Mouse (Mus musculus) hindbrain, postnatal 0 days (tissue): ENCODE measurements around the gene Chd4. TPM values are rescaled to one million over a fixed set of nuclear protein-coding genes. Genes with fewer than 3 reads are reported as not detected.

ENCODE experiments used
- ATAC-seq: fragments of 200-750 bp; cut with Nextera tagmentation; 2 replicates; pipeline ENCODE4 v1.8.0; 2017; ENCODE audit warnings: mild to moderate bottlenecking, moderate TSS enrichment, moderate library complexity
- DNase-seq: peaks from one replicate; pipeline ENCODE4 v3.0.0-alpha.2; 2015; ENCODE audit warnings: low spot score
- H3K27ac ChIP-seq: fragments of 300-500 bp; sonication (generic); 2 replicates; pipeline ENCODE4 v1.5.1; 2014; ENCODE audit warnings: mild to moderate bottlenecking
- H3K27me3 ChIP-seq: fragments of 300-500 bp; sonication (generic); 2 replicates; pipeline ENCODE4 v1.6.1; 2014; ENCODE audit warnings: low read length, mixed read lengths; ENCODE audit not compliant: insufficient read depth
- H3K36me3 ChIP-seq: fragments of 300-500 bp; sonication (generic); 2 replicates; pipeline ENCODE4 v1.6.1; 2014; ENCODE audit warnings: low read length, mixed read lengths; ENCODE audit not compliant: insufficient read depth
- H3K4me1 ChIP-seq: fragments of 300-500 bp; sonication (generic); 2 replicates; pipeline ENCODE4 v1.6.1; 2014; ENCODE audit warnings: antibody characterized with exemption, low read length, mixed read lengths; ENCODE audit not compliant: insufficient read depth
- H3K4me2 ChIP-seq: fragments of 300-500 bp; sonication (generic); 2 replicates; pipeline ENCODE4 v1.6.1; 2014; ENCODE audit warnings: low read depth, mild to moderate bottlenecking, low read length, moderate library complexity, mixed read lengths
- H3K4me3 ChIP-seq: fragments of 300-500 bp; sonication (generic); 2 replicates; pipeline ENCODE4 v1.5.1; 2014; ENCODE audit warnings: low read length
- H3K9ac ChIP-seq: fragments of 300-500 bp; sonication (generic); replicated peaks from 2 replicates; pipeline ENCODE4 v1.6.1; 2014; ENCODE audit warnings: mild to moderate bottlenecking, low read length, moderate library complexity, mixed read lengths
- H3K9me3 ChIP-seq: fragments of 300-500 bp; sonication (generic); 2 replicates; pipeline ENCODE4 v1.6.1; 2016; ENCODE audit warnings: low read length, mixed read lengths
- CTCF ChIP-seq: IDR thresholded peaks from 2 replicates; pipeline ENCODE4 v1.5.1; 2016; ENCODE audit warnings: antibody characterized with exemption, control low read depth, low read depth
- WGBS: fragments of 180-500 bp; shearing (Covaris S2); extraction: QIAGEN DNeasy Blood & Tissue Kit; methylation state at CpG from one replicate; pipeline ENCODE4 v1.1.7; 2014; 5-methylcytosine and 5-hydroxymethylcytosine counted together
- microRNA-seq, 2 experiments: library from miRNA; unstranded; fragments of <30 nt; microRNA quantifications; one replicate each; pipeline ENCODE4; 2016
- polyA plus RNA-seq: library from polyadenylated mRNA; unstranded; fragments of >200 nt; fragmentation: Nextera tagmentation; extraction: Ambion mirVana; gene quantifications from 2 replicates; pipeline ENCODE4 v1.2.1, GENCODE M21; 2015
- total RNA-seq: library from RNA; depleted of rRNA; stranded (reverse); fragments of >200 nt; gene quantifications from 2 replicates; pipeline ENCODE4 v1.2.3, GENCODE M21; 2014; rRNA removed

Chd4 gene
- total and polyA plus RNA-seq, 2 experiments from 2014 or later, result 94.7 to 106 TPM

DNA sequence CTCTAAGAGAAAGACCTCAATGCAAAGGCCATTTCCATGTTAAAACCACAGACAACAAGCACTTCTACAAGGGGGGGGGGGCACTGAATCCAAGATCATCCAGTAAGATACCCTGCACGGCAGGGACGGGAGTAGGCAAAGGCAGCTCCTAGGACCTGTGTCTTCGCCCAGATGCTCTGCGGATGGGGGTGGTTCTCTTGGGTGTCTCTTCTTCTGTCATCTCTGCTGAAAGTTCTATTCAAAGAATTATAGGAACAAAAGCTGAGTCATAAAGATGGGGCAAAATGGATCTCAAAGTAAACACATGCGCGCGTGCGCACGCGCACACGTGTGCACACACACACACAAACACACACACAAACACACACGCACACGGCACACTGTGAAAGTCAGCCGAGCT lies 72.3 kb downstream of the Chd4 start:
- ATAC-seq (no peak), DNase-seq (no peak)
- H3K36me3 ChIP-seq, result peaks cover 47% of the 10 kb centered on the region

DNA sequence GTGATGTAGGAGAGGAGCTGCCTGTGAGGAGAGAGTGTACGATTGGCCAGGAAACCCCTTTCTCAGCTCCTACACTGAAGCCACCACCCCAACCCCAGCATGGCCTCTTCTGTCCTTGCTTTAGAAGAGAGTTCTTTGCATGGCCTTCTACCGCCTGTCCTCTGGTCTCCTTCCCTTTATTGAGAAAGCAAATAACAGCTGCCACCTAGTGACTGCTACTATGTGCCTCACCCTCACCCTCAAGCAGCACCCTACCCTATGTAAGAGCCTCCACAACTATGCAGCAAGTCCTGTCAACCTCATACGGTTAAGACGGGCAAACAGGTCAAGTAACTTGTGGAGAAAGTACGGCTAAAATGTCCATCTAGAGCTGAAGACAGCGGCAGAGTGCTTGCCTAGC lies 74.4 kb downstream of the Chd4 start:
- Histone ChIP-seq H3K4me1 (peaks cover 16% of the 10 kb centered on the region; the same call in 1 of the 2 replicates), H3K27me3 (no peaks in the 10 kb centered on the region), H3K9ac (no peak overlapping the region), H3K4me3 (no peak overlapping the region), H3K27ac (no peak overlapping the region), H3K4me2 (no peak overlapping the region), H3K9me3 (no peaks in the 10 kb centered on the region), H3K36me3 (peaks cover 65% of the 10 kb centered on the region)
- DNase-seq, result no peak
- 82% methylated on average over 6 of the region's 6 CpGs for WGBS
- peak; percentile 16; the same call in 1 of the 2 replicates for TF ChIP-seq CTCF
- ATAC-seq, result no peak

More for the DNA sequence above, 72.3 kb downstream of the Chd4 start:
- no peaks in the 10 kb centered on the region for H3K27me3 ChIP-seq
- peak overlapping the region; percentile 90; the same call in 1 of the 2 replicates for H3K27ac ChIP-seq
- peaks cover 23% of the 10 kb centered on the region; the same call in 1 of the 2 replicates for H3K4me1 ChIP-seq
- H3K4me3 ChIP-seq, result no peak overlapping the region
- no peak overlapping the region for H3K9ac ChIP-seq
- no peak overlapping the region for H3K4me2 ChIP-seq
- TF ChIP-seq CTCF, result no peak
- H3K9me3 ChIP-seq, result no peaks in the 10 kb centered on the region
- 90% methylated on average over 14 of the region's 14 CpGs for WGBS

DNA sequence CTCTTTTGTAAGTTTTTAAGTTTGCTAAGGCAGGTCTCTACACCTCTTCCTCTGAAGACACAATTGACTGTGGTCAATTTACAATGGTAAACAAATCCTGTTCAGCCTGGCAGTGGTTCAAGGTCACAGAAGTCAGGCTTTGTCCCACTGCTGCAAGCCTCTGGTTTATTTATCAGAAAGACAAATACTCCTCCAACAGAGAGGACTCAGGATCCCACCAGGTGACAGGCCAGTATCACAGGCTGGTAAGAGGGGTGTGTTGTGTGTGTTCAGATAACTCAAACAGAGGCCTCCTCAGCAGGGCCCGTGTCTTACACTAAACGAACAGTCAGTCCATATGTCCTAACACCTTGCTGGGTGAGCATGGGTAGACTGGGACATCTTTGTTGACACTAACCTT lies 76.7 kb downstream of the Chd4 start:
- ATAC-seq, result no peak
- H3K36me3 ChIP-seq, result peaks cover 85% of the 10 kb centered on the region
- 0 out of 2 replicates have a peak, but pooled peaks cover 2% of the 10 kb centered on the region for H3K4me1 ChIP-seq
- WGBS, result 74% methylated on average over 2 of the region's 2 CpGs
- no peak overlapping the region for H3K27ac ChIP-seq
- no peaks in the 10 kb centered on the region for H3K9me3 ChIP-seq
- H3K4me2 ChIP-seq, result no peak overlapping the region
- H3K4me3 ChIP-seq, result no peak overlapping the region
- DNase-seq, result no peak
- TF ChIP-seq CTCF, result no peak
- H3K9ac ChIP-seq, result no peak overlapping the region
- H3K27me3 ChIP-seq, result no peaks in the 10 kb centered on the region

DNA sequence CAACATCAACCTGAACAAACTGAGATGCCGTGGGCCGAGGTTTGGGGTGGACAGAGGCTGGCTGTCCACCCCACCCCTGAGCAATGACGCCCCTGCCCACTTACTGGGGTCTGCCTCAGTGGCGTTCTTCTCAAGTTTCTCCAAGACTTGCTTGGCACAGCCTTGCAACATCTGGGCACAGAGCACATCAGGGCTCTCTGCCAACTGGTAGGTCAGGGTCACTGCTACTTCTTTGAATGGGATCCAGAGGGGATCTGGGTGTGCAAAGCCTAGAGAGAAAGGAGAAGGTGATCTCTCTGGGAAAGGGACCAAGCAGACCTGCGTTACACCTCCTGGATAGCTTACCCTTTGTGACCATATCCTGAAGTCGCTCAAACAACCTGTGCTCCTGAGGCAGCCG lies 77.5 kb downstream of the Chd4 start:
- DNase-seq (no peak), ATAC-seq (no peak)
- 90% methylated on average over 7 of the region's 7 CpGs for WGBS
- H3K4me2 ChIP-seq, result no peak overlapping the region
- H3K4me1 ChIP-seq, result no peaks in the 10 kb centered on the region
- H3K27me3 ChIP-seq, result no peaks in the 10 kb centered on the region
- TF ChIP-seq CTCF, result no peak
- H3K9ac ChIP-seq, result no peak overlapping the region
- peaks cover 88% of the 10 kb centered on the region for H3K36me3 ChIP-seq
- no peak overlapping the region for H3K27ac ChIP-seq
- no peaks in the 10 kb centered on the region for H3K9me3 ChIP-seq
- H3K4me3 ChIP-seq, result no peak overlapping the region

DNA sequence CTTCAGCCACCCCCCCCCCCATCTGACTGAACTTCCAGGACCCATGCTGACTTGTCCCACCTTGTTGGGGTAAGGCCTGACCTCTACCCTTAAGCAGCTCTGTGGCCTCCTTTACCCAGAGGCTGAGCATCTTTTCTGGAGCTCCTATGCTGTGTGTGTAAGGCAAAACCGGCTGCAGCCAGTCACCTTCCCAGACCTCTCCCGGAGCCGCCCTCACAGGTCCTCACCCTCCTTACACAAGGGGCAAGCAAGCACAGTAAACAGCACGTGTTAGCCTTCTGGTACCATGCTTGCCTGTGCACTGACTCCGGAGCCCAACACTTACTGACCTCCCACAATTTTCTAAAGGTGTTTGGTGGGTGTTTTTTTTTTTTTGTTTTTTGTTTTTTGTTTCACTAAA lies 79.7 kb downstream of the Chd4 start:
- DNase-seq, result no peak
- TF ChIP-seq CTCF, result no peak
- no peak overlapping the region for H3K9ac ChIP-seq
- H3K27ac ChIP-seq, result no peak overlapping the region
- H3K4me2 ChIP-seq, result no peak overlapping the region
- no peak for ATAC-seq
- no peaks in the 10 kb centered on the region for H3K9me3 ChIP-seq
- H3K36me3 ChIP-seq, result peaks cover 83% of the 10 kb centered on the region
- H3K4me1 ChIP-seq, result no peaks in the 10 kb centered on the region
- no peaks in the 10 kb centered on the region for H3K27me3 ChIP-seq
- WGBS, result 96% methylated on average over 5 of the region's 5 CpGs
- no peak overlapping the region for H3K4me3 ChIP-seq

DNA sequence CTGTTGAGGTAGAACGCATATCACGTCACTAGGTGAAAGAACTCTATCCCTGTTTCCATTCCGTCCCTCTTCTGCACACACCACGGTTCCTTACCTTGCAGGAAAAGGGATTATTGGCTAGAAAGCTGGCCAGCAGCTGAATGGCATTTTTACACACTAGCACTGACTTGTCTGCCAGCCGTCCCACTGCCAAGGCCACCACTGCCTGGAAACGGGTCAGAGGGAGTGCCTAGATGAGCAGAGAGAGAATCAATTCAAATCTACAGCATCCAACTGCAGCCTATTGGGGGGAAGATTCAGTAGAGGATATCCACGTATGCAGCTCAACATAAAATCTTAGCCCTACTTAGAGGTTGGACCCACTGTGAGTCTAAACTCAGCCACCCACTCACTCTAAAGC lies 83.8 kb downstream of the Chd4 start:
- no peak for DNase-seq
- H3K27ac ChIP-seq, result no peak overlapping the region
- H3K9me3 ChIP-seq, result no peaks in the 10 kb centered on the region
- no peaks in the 10 kb centered on the region for H3K4me1 ChIP-seq
- no peak overlapping the region for H3K4me3 ChIP-seq
- no peaks in the 10 kb centered on the region for H3K27me3 ChIP-seq
- no peak overlapping the region for H3K9ac ChIP-seq
- WGBS, result 87% methylated on average over 7 of the region's 7 CpGs
- no peak for ATAC-seq
- no peak for TF ChIP-seq CTCF
- H3K4me2 ChIP-seq, result no peak overlapping the region
- H3K36me3 ChIP-seq, result peaks cover 72% of the 10 kb centered on the region

Small RNA genes within 50 kb of the gene (microRNA-seq; reads per million reads assigned to microRNA genes)
- gene Mir7045, result 0 reads per million in 2 experiments

Other genes with a start within 250 kb of the Chd4 start
- 71.3 and 79.5 TPM in 2 replicates for gene P3h3, start 238.2 kb upstream of the Chd4 start, total RNA-seq
- gene P3h3, start 238.2 kb upstream of the Chd4 start, polyA plus RNA-seq, result 11.3 and 12.0 TPM in 2 replicates
- gene Gpr162, start 232.0 kb upstream of the Chd4 start, total RNA-seq, result 193 and 194 TPM in 2 replicates
- gene Gpr162, start 232.0 kb upstream of the Chd4 start, polyA plus RNA-seq, result 30.1 and 31.9 TPM in 2 replicates
- 0.05 TPM in 1 of 2 replicates, not detected in the other for gene Cd4, start 207.8 kb upstream of the Chd4 start, total RNA-seq
- gene Cd4, start 207.8 kb upstream of the Chd4 start, polyA plus RNA-seq, result 0.13 and 0.18 TPM in 2 replicates
- 1.8 and 2.2 TPM in 2 replicates for gene Lag3, start 184.3 kb upstream of the Chd4 start, total RNA-seq
- 3.3 and 3.6 TPM in 2 replicates for gene Lag3, start 184.3 kb upstream of the Chd4 start, polyA plus RNA-seq
- 913 and 1,024 TPM in 2 replicates for gene Ptms, start 175.9 kb upstream of the Chd4 start, total RNA-seq
- gene Ptms, start 175.9 kb upstream of the Chd4 start, polyA plus RNA-seq, result 767 and 773 TPM in 2 replicates
- gene Mlf2, start 164.6 kb upstream of the Chd4 start, total RNA-seq, result 639 and 964 TPM in 2 replicates
- 618 and 628 TPM in 2 replicates for gene Mlf2, start 164.6 kb upstream of the Chd4 start, polyA plus RNA-seq
- 113 and 146 TPM in 2 replicates for gene Cops7a, start 130.4 kb upstream of the Chd4 start, total RNA-seq
- 97.1 and 101 TPM in 2 replicates for gene Cops7a, start 130.4 kb upstream of the Chd4 start, polyA plus RNA-seq
- 24.1 and 32.9 TPM in 2 replicates for gene Pianp, start 99.3 kb upstream of the Chd4 start, total RNA-seq
- gene Pianp, start 99.3 kb upstream of the Chd4 start, polyA plus RNA-seq, result 58.9 and 65.4 TPM in 2 replicates
- 37.3 and 38.6 TPM in 2 replicates for gene Zfp384, start 86.8 kb upstream of the Chd4 start, total RNA-seq
- 10.3 and 11.6 TPM in 2 replicates for gene Zfp384, start 86.8 kb upstream of the Chd4 start, polyA plus RNA-seq
- 60.7 and 78.3 TPM in 2 replicates for gene Ing4, start 56.2 kb upstream of the Chd4 start, total RNA-seq
- 97.6 and 102 TPM in 2 replicates for gene Ing4, start 56.2 kb upstream of the Chd4 start, polyA plus RNA-seq
- gene Acrbp, start 46.3 kb upstream of the Chd4 start, total RNA-seq, result 10.5 and 17.3 TPM in 2 replicates
- 12.2 and 17.5 TPM in 2 replicates for gene Acrbp, start 46.3 kb upstream of the Chd4 start, polyA plus RNA-seq
- 0.75 and 1.8 TPM in 2 replicates for gene Lpar5, start 28.1 kb upstream of the Chd4 start, total RNA-seq
- 0.68 and 0.88 TPM in 2 replicates for gene Lpar5, start 28.1 kb upstream of the Chd4 start, polyA plus RNA-seq
- gene Nop2, start 35.9 kb downstream of the Chd4 start, total RNA-seq, result 33.9 and 34.2 TPM in 2 replicates
- gene Nop2, start 35.9 kb downstream of the Chd4 start, polyA plus RNA-seq, result 37.3 and 38.8 TPM in 2 replicates
- 29.1 and 30.5 TPM in 2 replicates for gene Iffo1, start 49.3 kb downstream of the Chd4 start, total RNA-seq
- 20.3 and 20.6 TPM in 2 replicates for gene Iffo1, start 49.3 kb downstream of the Chd4 start, polyA plus RNA-seq
- 2,711 and 2,736 TPM in 2 replicates for gene Gapdh, start 70.5 kb downstream of the Chd4 start, total RNA-seq
- 1,874 and 1,919 TPM in 2 replicates for gene Gapdh, start 70.5 kb downstream of the Chd4 start, polyA plus RNA-seq
- gene Ncapd2, start 95.7 kb downstream of the Chd4 start, total RNA-seq, result 47.1 and 56.3 TPM in 2 replicates
- gene Ncapd2, start 95.7 kb downstream of the Chd4 start, polyA plus RNA-seq, result 30.3 and 34.1 TPM in 2 replicates
- gene Mrpl51, start 95.8 kb downstream of the Chd4 start, total RNA-seq, result 20.6 and 40.3 TPM in 2 replicates
- gene Mrpl51, start 95.8 kb downstream of the Chd4 start, polyA plus RNA-seq, result 159 and 163 TPM in 2 replicates
- 74.6 and 85.3 TPM in 2 replicates for gene Vamp1, start 119.6 kb downstream of the Chd4 start, total RNA-seq
- 73.0 and 74.6 TPM in 2 replicates for gene Vamp1, start 119.6 kb downstream of the Chd4 start, polyA plus RNA-seq
- gene Tapbpl, start 135.9 kb downstream of the Chd4 start, total RNA-seq, result 4.5 and 7.0 TPM in 2 replicates
- 7.0 and 7.8 TPM in 2 replicates for gene Tapbpl, start 135.9 kb downstream of the Chd4 start, polyA plus RNA-seq
- gene Cd27, start 141.0 kb downstream of the Chd4 start, total RNA-seq, result 0.79 TPM in 1 of 2 replicates, not detected in the other
- gene Cd27, start 141.0 kb downstream of the Chd4 start, polyA plus RNA-seq, result 0.29 and 0.71 TPM in 2 replicates
- gene Tuba3a, start 190.1 kb downstream of the Chd4 start, total RNA-seq, result not detected in 2 replicates
- not detected in 2 replicates for gene Tuba3a, start 190.1 kb downstream of the Chd4 start, polyA plus RNA-seq
- 31.6 and 34.4 TPM in 2 replicates for gene Ltbr, start 217.9 kb downstream of the Chd4 start, total RNA-seq
- gene Ltbr, start 217.9 kb downstream of the Chd4 start, polyA plus RNA-seq, result 17.5 and 18.1 TPM in 2 replicates
- 1.7 and 3.0 TPM in 2 replicates for gene Scnn1a, start 224.7 kb downstream of the Chd4 start, total RNA-seq
- 1.00 and 1.2 TPM in 2 replicates for gene Scnn1a, start 224.7 kb downstream of the Chd4 start, polyA plus RNA-seq